Mouse (Mus musculus): ENCODE measurements around the gene Kcnc3. TPM values are rescaled to one million over a fixed set of nuclear protein-coding genes. Genes with fewer than 3 reads are reported as not detected.

Kcnc3 gene
- polyA plus RNA-seq, 1 experiment from 2014 or later = 0.22 TPM

DNA sequence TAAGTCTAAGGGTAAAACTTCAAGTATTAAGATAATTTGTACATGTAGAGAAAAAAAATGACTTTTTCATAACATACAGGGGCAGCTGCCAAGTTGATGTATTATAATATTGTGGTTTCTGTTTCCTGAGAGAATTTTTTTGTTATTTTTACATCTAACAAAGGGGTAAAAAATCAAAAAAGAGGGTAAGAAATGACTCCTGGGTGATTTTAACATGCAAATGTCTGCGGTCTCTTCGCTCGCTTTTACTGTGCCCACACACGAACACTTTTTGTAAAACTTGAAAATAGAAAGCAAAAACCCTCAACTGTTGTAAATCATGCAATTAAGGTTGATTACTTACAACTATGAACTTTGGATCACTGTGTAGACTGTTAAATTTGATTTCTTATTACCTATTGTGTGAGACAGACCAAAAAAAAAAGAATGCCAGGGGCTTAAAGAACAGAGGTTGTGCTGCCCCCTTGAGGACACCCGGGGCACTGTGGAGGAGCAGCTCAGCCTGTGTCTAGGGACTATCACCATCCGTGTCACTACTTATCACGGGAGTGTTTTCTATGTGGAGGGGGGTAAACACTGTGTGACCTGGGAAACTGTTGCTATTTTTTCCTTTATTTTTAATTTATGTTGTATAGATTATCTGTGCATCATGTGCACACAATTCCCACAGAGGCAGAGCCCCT, 56.7 kb downstream of the Kcnc3 start:
- DNase-seq (ENCODE audit: low spot score) (no peak), ATAC-seq (replicated peaks; ENCODE audit: low FRiP score) (no peak)
- Histone ChIP-seq H3K4me3 (ENCODE audit: low read depth, low read length) (no peak overlapping the region), H3K9ac (ENCODE audit: low read depth, low read length) (no peak overlapping the region), H3K27ac (ENCODE audit: low read depth, low read length) (no peak overlapping the region), H3K4me1 (replicated peaks; ENCODE audit: control insufficient read depth, insufficient read depth, low read length) (no peaks in the 10 kb centered on the region), H3K9me3 (ENCODE audit: control insufficient read depth, low read length) (no peaks in the 10 kb centered on the region), H3K27me3 (replicated peaks; ENCODE audit: control insufficient read depth, insufficient read depth, low read length) (peaks cover 26% of the 10 kb centered on the region), H3K4me2 (no peak overlapping the region), H3K36me3 (ENCODE audit: control insufficient read depth, insufficient read depth, low read length) (no peaks in the 10 kb centered on the region)
- 49% methylated on average over 7 of the region's 7 CpGs for WGBS

DNA sequence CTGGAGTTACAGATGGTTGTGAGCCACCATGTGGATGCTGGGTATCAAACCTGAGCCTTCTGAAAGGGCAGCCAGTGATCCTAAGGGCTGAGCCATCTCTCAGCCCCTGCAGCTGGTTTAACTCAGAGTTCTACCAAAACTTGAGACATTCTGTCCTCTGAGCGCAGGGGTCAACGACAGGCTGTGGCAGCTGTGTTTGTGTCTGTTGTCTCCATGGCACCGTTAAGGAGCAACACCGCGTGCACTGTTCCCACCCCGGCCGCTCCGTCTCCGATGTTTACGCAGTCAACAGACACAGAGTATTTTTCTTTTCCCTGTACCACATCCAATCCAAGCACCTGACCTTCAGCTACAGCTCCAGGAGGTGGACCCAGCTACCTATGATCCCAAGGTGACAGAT, 57.3 kb downstream of the Kcnc3 start:
- Histone ChIP-seq H3K27ac (ENCODE audit: low read depth, low read length) (no peak overlapping the region), H3K4me1 (replicated peaks; ENCODE audit: control insufficient read depth, insufficient read depth, low read length) (no peaks in the 10 kb centered on the region), H3K9ac (ENCODE audit: low read depth, low read length) (no peak overlapping the region), H3K4me2 (no peak overlapping the region), H3K4me3 (ENCODE audit: low read depth, low read length) (no peak overlapping the region), H3K27me3 (replicated peaks; ENCODE audit: control insufficient read depth, insufficient read depth, low read length) (peaks cover 26% of the 10 kb centered on the region), H3K9me3 (ENCODE audit: control insufficient read depth, low read length) (no peaks in the 10 kb centered on the region), H3K36me3 (ENCODE audit: control insufficient read depth, insufficient read depth, low read length) (no peaks in the 10 kb centered on the region)
- 73% methylated on average over 10 of the region's 10 CpGs for WGBS
- DNase-seq (ENCODE audit: low spot score) = no peak
- ATAC-seq (replicated peaks; ENCODE audit: low FRiP score) = no peak

DNA sequence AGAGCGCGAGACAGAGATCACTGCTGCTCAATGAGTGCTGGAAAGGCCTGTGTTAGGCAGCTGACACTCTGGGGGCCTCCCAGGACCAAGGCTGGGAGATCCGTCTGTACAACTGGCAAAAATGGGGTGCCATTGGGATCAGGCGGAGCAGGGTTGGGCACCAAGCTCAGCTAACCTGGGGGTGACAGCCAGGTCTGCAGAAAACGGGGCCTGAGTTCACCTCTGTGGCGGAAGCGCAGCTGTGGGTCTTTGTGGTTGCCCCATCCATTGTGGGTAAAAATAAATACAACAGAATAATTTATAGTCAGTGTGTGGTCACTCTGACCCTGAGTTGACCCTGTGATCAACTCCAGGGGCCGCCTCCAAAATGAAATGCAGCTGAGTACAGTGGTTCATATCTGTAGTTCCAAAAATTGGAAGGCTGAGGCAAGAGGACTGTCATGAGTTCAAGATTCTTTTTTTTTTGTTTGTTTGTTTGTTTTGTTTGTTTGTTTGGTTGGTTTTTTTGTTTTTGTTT, 58.7 kb downstream of the Kcnc3 start:
- Histone ChIP-seq H3K4me3 (ENCODE audit: low read depth, low read length) (no peak overlapping the region), H3K4me1 (replicated peaks; ENCODE audit: control insufficient read depth, insufficient read depth, low read length) (no peaks in the 10 kb centered on the region), H3K36me3 (ENCODE audit: control insufficient read depth, insufficient read depth, low read length) (no peaks in the 10 kb centered on the region), H3K9ac (ENCODE audit: low read depth, low read length) (no peak overlapping the region), H3K27ac (ENCODE audit: low read depth, low read length) (no peak overlapping the region), H3K9me3 (ENCODE audit: control insufficient read depth, low read length) (no peaks in the 10 kb centered on the region), H3K27me3 (replicated peaks; ENCODE audit: control insufficient read depth, insufficient read depth, low read length) (peaks cover 19% of the 10 kb centered on the region), H3K4me2 (no peak overlapping the region)
- DNase-seq (ENCODE audit: low spot score) (no peak), ATAC-seq (replicated peaks; ENCODE audit: low FRiP score) (no peak)
- WGBS = 71% methylated on average over 8 of the region's 8 CpGs

DNA sequence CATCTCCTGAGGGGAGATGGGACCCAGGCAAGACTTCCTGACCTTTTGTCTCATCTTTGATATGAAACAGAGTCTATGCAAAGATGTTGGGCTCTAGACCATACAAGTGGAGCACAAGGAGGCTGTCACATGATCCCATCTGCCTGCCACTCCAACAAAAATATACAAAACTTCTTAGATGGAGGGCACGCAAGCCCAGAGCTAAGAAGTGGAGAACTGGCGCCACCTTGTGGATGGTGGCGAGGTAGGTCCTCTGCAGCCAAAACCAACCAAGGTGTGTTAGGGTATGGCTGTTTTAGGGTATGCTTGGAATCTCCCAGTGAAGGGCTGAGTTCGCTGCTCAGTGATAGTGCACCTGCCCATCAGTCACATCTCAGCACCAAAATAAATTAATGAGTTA, 59.5 kb downstream of the Kcnc3 start:
- no peaks in the 10 kb centered on the region for H3K9me3 ChIP-seq (ENCODE audit: control insufficient read depth, low read length)
- no peak overlapping the region for H3K27ac ChIP-seq (ENCODE audit: low read depth, low read length)
- DNase-seq (ENCODE audit: low spot score) = no peak
- H3K9ac ChIP-seq (ENCODE audit: low read depth, low read length) = no peak overlapping the region
- H3K4me1 ChIP-seq (replicated peaks; ENCODE audit: control insufficient read depth, insufficient read depth, low read length) = no peaks in the 10 kb centered on the region
- no peaks in the 10 kb centered on the region for H3K36me3 ChIP-seq (ENCODE audit: control insufficient read depth, insufficient read depth, low read length)
- H3K4me2 ChIP-seq = no peak overlapping the region
- H3K27me3 ChIP-seq (replicated peaks; ENCODE audit: control insufficient read depth, insufficient read depth, low read length) = peaks cover 13% of the 10 kb centered on the region
- no peak for ATAC-seq (replicated peaks; ENCODE audit: low FRiP score)
- 16% methylated on average over 4 of the region's 4 CpGs for WGBS
- no peak overlapping the region for H3K4me3 ChIP-seq (ENCODE audit: low read depth, low read length)

DNA sequence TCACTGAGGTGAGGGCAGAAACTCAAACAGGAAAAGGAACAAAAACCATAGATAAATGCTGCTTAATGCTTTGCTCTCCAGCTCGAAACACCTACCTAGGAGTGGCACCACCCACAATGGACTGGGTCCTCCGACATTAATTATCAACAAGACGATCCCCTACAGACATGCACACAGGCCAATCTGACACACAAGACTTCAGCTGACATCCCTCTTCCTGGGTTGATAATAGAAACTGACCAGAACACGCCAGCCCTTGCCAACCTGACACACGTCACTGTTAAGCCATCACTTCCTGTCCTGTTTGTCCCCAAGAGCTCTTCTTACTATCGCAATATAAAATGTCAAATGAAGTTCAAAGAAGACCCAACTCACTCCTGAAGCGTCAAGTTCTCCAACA, 61.0 kb downstream of the Kcnc3 start:
- Histone ChIP-seq H3K4me1 (replicated peaks; ENCODE audit: control insufficient read depth, insufficient read depth, low read length) (no peaks in the 10 kb centered on the region), H3K27me3 (replicated peaks; ENCODE audit: control insufficient read depth, insufficient read depth, low read length) (0 out of 2 replicates have a peak, but pooled peaks cover 3% of the 10 kb centered on the region), H3K36me3 (ENCODE audit: control insufficient read depth, insufficient read depth, low read length) (no peaks in the 10 kb centered on the region), H3K9ac (ENCODE audit: low read depth, low read length) (no peak overlapping the region), H3K4me2 (no peak overlapping the region), H3K4me3 (ENCODE audit: low read depth, low read length) (no peak overlapping the region), H3K9me3 (ENCODE audit: control insufficient read depth, low read length) (no peaks in the 10 kb centered on the region), H3K27ac (ENCODE audit: low read depth, low read length) (no peak overlapping the region)
- DNase-seq (ENCODE audit: low spot score) (no peak), ATAC-seq (replicated peaks; ENCODE audit: low FRiP score) (no peak)
- WGBS = 61% methylated on average over 7 of the region's 7 CpGs

DNA sequence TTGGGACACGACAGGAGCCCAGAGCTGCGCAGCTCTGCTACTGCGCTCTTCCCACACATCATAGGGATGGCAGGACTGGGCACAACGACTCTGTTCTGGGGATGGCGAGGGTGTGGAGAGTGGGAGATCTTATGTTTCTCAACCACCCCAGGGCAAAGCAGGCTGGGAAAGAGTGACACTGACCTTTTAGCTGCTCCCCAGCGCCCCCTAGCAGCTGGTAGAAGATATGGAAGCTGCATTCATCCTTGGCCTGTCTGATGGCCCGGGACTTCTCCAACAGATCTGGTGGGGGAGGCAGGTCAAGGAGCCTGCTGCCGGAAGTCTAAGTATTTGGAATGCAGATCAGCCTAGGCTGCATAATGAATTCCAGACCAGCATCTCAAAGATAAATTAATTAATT, 63.3 kb downstream of the Kcnc3 start:
- Histone ChIP-seq H3K9ac (ENCODE audit: low read depth, low read length) (no peak overlapping the region), H3K36me3 (ENCODE audit: control insufficient read depth, insufficient read depth, low read length) (no peaks in the 10 kb centered on the region), H3K4me3 (ENCODE audit: low read depth, low read length) (no peak overlapping the region), H3K9me3 (ENCODE audit: control insufficient read depth, low read length) (no peaks in the 10 kb centered on the region), H3K4me2 (no peak overlapping the region), H3K27me3 (replicated peaks; ENCODE audit: control insufficient read depth, insufficient read depth, low read length) (0 out of 2 replicates have a peak, but pooled peaks cover 3% of the 10 kb centered on the region), H3K27ac (ENCODE audit: low read depth, low read length) (no peak overlapping the region), H3K4me1 (replicated peaks; ENCODE audit: control insufficient read depth, insufficient read depth, low read length) (no peaks in the 10 kb centered on the region)
- WGBS = 47% methylated on average over 8 of the region's 8 CpGs
- no peak for ATAC-seq (replicated peaks; ENCODE audit: low FRiP score)
- no peak for DNase-seq (ENCODE audit: low spot score)

Other genes with a start within 250 kb of the Kcnc3 start
- 0.35 and 0.40 TPM in 2 replicates for gene Syt3, start 206.6 kb upstream of the Kcnc3 start, polyA plus RNA-seq (2014; fragmentation: Nextera tagmentation; extraction: Ambion mirVana)
- gene 1700008O03Rik, start 204.8 kb upstream of the Kcnc3 start, polyA plus RNA-seq (2014; fragmentation: Nextera tagmentation; extraction: Ambion mirVana) = 0.83 and 0.93 TPM in 2 replicates
- gene Lrrc4b, start 161.6 kb upstream of the Kcnc3 start, polyA plus RNA-seq (2014; fragmentation: Nextera tagmentation; extraction: Ambion mirVana) = 0.25 and 0.52 TPM in 2 replicates
- 5.6 and 6.4 TPM in 2 replicates for gene Aspdh, start 125.3 kb upstream of the Kcnc3 start, polyA plus RNA-seq (2014; fragmentation: Nextera tagmentation; extraction: Ambion mirVana)
- gene Josd2, start 122.7 kb upstream of the Kcnc3 start, polyA plus RNA-seq (2014; fragmentation: Nextera tagmentation; extraction: Ambion mirVana) = 145 and 146 TPM in 2 replicates
- gene Emc10, start 94.1 kb upstream of the Kcnc3 start, polyA plus RNA-seq (2014; fragmentation: Nextera tagmentation; extraction: Ambion mirVana) = 72.8 and 75.2 TPM in 2 replicates
- gene Fam71e1, start 94.1 kb upstream of the Kcnc3 start, polyA plus RNA-seq (2014; fragmentation: Nextera tagmentation; extraction: Ambion mirVana) = 4.7 and 5.9 TPM in 2 replicates
- not detected in 2 replicates for gene Mybpc2, start 66.0 kb upstream of the Kcnc3 start, polyA plus RNA-seq (2014; fragmentation: Nextera tagmentation; extraction: Ambion mirVana)
- gene Spib, start 58.6 kb upstream of the Kcnc3 start, polyA plus RNA-seq (2014; fragmentation: Nextera tagmentation; extraction: Ambion mirVana) = 0.05 TPM in 1 of 2 replicates, not detected in the other
- 119 and 128 TPM in 2 replicates for gene Pold1, start 41.8 kb upstream of the Kcnc3 start, polyA plus RNA-seq (2014; fragmentation: Nextera tagmentation; extraction: Ambion mirVana)
- gene Nr1h2, start 36.7 kb upstream of the Kcnc3 start, polyA plus RNA-seq (2014; fragmentation: Nextera tagmentation; extraction: Ambion mirVana) = 65.6 and 69.2 TPM in 2 replicates
- 1.4 and 2.1 TPM in 2 replicates for gene Napsa, start 18.3 kb upstream of the Kcnc3 start, polyA plus RNA-seq (2014; fragmentation: Nextera tagmentation; extraction: Ambion mirVana)
- 0.66 and 0.68 TPM in 2 replicates for gene Myh14, start 80.2 kb downstream of the Kcnc3 start, polyA plus RNA-seq (2014; fragmentation: Nextera tagmentation; extraction: Ambion mirVana)
- gene Izumo2, start 118.1 kb downstream of the Kcnc3 start, polyA plus RNA-seq (2014; fragmentation: Nextera tagmentation; extraction: Ambion mirVana) = not detected in 2 replicates
- gene Vrk3, start 157.7 kb downstream of the Kcnc3 start, polyA plus RNA-seq (2014; fragmentation: Nextera tagmentation; extraction: Ambion mirVana) = 36.4 and 39.2 TPM in 2 replicates
- gene Zfp473, start 160.4 kb downstream of the Kcnc3 start, polyA plus RNA-seq (2014; fragmentation: Nextera tagmentation; extraction: Ambion mirVana) = 2.7 TPM in 2 replicates
- gene Nup62, start 225.4 kb downstream of the Kcnc3 start, polyA plus RNA-seq (2014; fragmentation: Nextera tagmentation; extraction: Ambion mirVana) = 85.7 and 91.4 TPM in 2 replicates
- 1.3 and 2.9 TPM in 2 replicates for gene Il4i1, start 225.7 kb downstream of the Kcnc3 start, polyA plus RNA-seq (2014; fragmentation: Nextera tagmentation; extraction: Ambion mirVana)
- 3.9 and 4.2 TPM in 2 replicates for gene Atf5, start 226.0 kb downstream of the Kcnc3 start, polyA plus RNA-seq (2014; fragmentation: Nextera tagmentation; extraction: Ambion mirVana)